Mouse (Mus musculus) left cerebral cortex, postnatal 10 days (tissue): Measurements from ENCODE around the gene Phlda3. TPM values are rescaled to one million over a fixed set of nuclear protein-coding genes. Genes with fewer than 3 reads are reported as not detected.

ENCODE experiments used
- DNase-seq, 2 experiments: peaks; one replicate each; pipeline ENCODE4 v3.0.0; 2021 to 2022; ENCODE audit warnings: low spot score in 2 of 2, mixed read lengths in 1 of 2; ENCODE audit errors: extremely low spot score in 1 of 2
- intact Hi-C: fragments of 180-260 bp; cut with DNase I; formaldehyde crosslinking; loops from one replicate; pipeline ENCODE4 v1.15.1; 2025
- total RNA-seq, 2 experiments: library from RNA; stranded (reverse); gene quantifications; 2 replicates each; pipeline ENCODE4 v1.2.3; 2021

The Phlda3 gene
- total RNA-seq, 2 experiments from 2014 or later = 11.5 to 11.6 TPM

GRCm38 (mm10) chr1:135813687-135814395 is 47.9 kb downstream of the Phlda3 start:
- intact Hi-C loops = no loop called here
- no peak for DNase-seq

- intact Hi-C loops = no loop called here
- no peak for DNase-seq
Observed at GRCm38 (mm10) chr1:135814531-135814930, 48.6 kb downstream of the Phlda3 start.

- DNase-seq = no peak
Observed at GRCm38 (mm10) chr1:135817595-135817994, 51.7 kb downstream of the Phlda3 start.

GRCm38 (mm10) chr1:135818481-135819086 is 52.7 kb downstream of the Phlda3 start, which contains the start of gene Lad1:
Gene Lad1, plus strand, starts transcription at chr1:135818598.
- intact Hi-C loops = no loop called here
- DNase-seq = no peak

More at GRCm38 (mm10) chr1:135817595-135817994, 51.7 kb downstream of the Phlda3 start:
- intact Hi-C loops = no loop called here

Other genes with a start within 250 kb of the Phlda3 start
- 100 to 1,000 TPM; 227 to 238 TPM for gene Nav1, start 158.8 kb upstream of the Phlda3 start, total RNA-seq
- 10 to 100 TPM; 67.3 to 85.0 TPM for gene Csrp1, start 46.1 kb upstream of the Phlda3 start, total RNA-seq
- 1 to 10 TPM in 1 of 2 experiments, under 1 TPM in 1; 0.99 to 1.1 TPM for gene Tnni1, start 13.3 kb downstream of the Phlda3 start, total RNA-seq
- gene Lad1, start 52.5 kb downstream of the Phlda3 start, total RNA-seq = under 1 TPM; 0.75 to 0.91 TPM
- 1 to 10 TPM; 2.0 to 3.3 TPM for gene Tnnt2, start 70.2 kb downstream of the Phlda3 start, total RNA-seq
- under 1 TPM; 0.16 to 0.19 TPM for gene Pkp1, start 153.1 kb downstream of the Phlda3 start, total RNA-seq
- under 1 TPM; 0.41 to 0.73 TPM for gene Igfn1, start 240.2 kb downstream of the Phlda3 start, total RNA-seq
- 10 to 100 TPM; 81.3 to 84.0 TPM for gene Tmem9, start 242.0 kb downstream of the Phlda3 start, total RNA-seq